Mouse (Mus musculus): ENCODE data around the gene Ano9.

Gene Ano9

GRCm38 (mm10) chr7:141061269-141061692, 56.3 kb downstream of the Ano9 start:
- DNase-seq: peak; percentile 75

- DNase-seq: peak; percentile 95
Measured at GRCm38 (mm10) chr7:141060426-141061242, 57.0 kb downstream of the Ano9 start, which contains the start of gene B4galnt4. TSS of gene B4galnt4 (plus strand) at chr7:141061104.

GRCm38 (mm10) chr7:141059929-141060328, 57.7 kb downstream of the Ano9 start:
- DNase-seq: no peak

- peak; percentile 9 for DNase-seq
Measured at GRCm38 (mm10) chr7:141058601-141059341, 58.8 kb downstream of the Ano9 start.

GRCm38 (mm10) chr7:141057541-141057940, 60.1 kb downstream of the Ano9 start:
- DNase-seq: peak; percentile 29

GRCm38 (mm10) chr7:141056976-141057375, 60.6 kb downstream of the Ano9 start:
- DNase-seq: no peak

- no peak for DNase-seq
Measured at GRCm38 (mm10) chr7:141055785-141056184, 61.8 kb downstream of the Ano9 start.

GRCm38 (mm10) chr7:141052421-141052820, 65.2 kb downstream of the Ano9 start:
- no peak for DNase-seq

- no peak for DNase-seq
Measured at GRCm38 (mm10) chr7:141052016-141052415, 65.6 kb downstream of the Ano9 start.
